Mouse (Mus musculus) MEL (cell line): Measurements from ENCODE around the gene Gpha2. TPM values are rescaled to one million over a fixed set of nuclear protein-coding genes. Genes with fewer than 3 reads are reported as not detected.

Experiments used
- DNase-seq: peaks from one replicate; pipeline ENCODE4 v3.0.0; 2011; ENCODE audit warnings: low read depth, low spot score
- H3K27ac ChIP-seq: 2 replicates; pipeline ENCODE4 v1.5.1; 2012; ENCODE audit warnings: low read depth, mild to moderate bottlenecking, control low read depth, low read length, moderate library complexity; ENCODE audit not compliant: control insufficient read depth
- H3K27me3 ChIP-seq, 2 experiments: fragments of 150-350 bp in 1 of 2; sonication (generic) in 1 of 2; 2 replicates each; pipeline ENCODE4 v1.6.1; 2012; ENCODE audit warnings: low read length in 2 of 2, mild to moderate bottlenecking in 2 of 2, improper control_type of control experiment in 1 of 2, moderate library complexity in 1 of 2; ENCODE audit not compliant: insufficient read depth in 2 of 2, control insufficient read depth in 1 of 2
- H3K36me3 ChIP-seq, 2 experiments: 2 replicates each; pipeline ENCODE4 v1.6.1; 2012 to 2014; ENCODE audit warnings: low read length in 2 of 2, improper control_type of control experiment in 1 of 2, inconsistent platforms in 1 of 2, mild to moderate bottlenecking in 1 of 2; ENCODE audit not compliant: insufficient read depth in 2 of 2, control insufficient read depth in 1 of 2
- H3K4me1 ChIP-seq, 2 experiments: fragments of 150-350 bp in 1 of 2; sonication (generic) in 1 of 2; 2 replicates each; pipeline ENCODE4 v1.6.1; 2012; ENCODE audit warnings: low read length in 2 of 2, improper control_type of control experiment in 1 of 2, mild to moderate bottlenecking in 1 of 2; ENCODE audit not compliant: insufficient read depth in 2 of 2, control insufficient read depth in 1 of 2
- H3K4me3 ChIP-seq, 2 experiments: fragments of 150-350 bp in 1 of 2; sonication (generic) in 1 of 2; 2 replicates each; pipeline ENCODE4 v1.5.1; 2012; ENCODE audit warnings: low read depth in 2 of 2, low read length in 2 of 2, mild to moderate bottlenecking in 2 of 2, moderate library complexity in 2 of 2, control low read depth in 1 of 2, improper control_type of control experiment in 1 of 2; ENCODE audit not compliant: control insufficient read depth in 1 of 2, insufficient read depth in 1 of 2
- H3K79me2 ChIP-seq: 2 replicates; pipeline ENCODE4 v1.6.1; 2012; ENCODE audit warnings: mild to moderate bottlenecking, low read length, moderate library complexity; ENCODE audit not compliant: control insufficient read depth, poor library complexity, insufficient read depth
- H3K9ac ChIP-seq: 2 replicates; pipeline ENCODE4 v1.6.1; 2012; ENCODE audit warnings: low read depth, mild to moderate bottlenecking, control low read depth, low read length, moderate library complexity; ENCODE audit not compliant: control insufficient read depth, poor library complexity, severe bottlenecking
- H3K9me3 ChIP-seq: fragments of 150-350 bp; sonication (generic); replicated peaks from 2 replicates; pipeline ENCODE4 v1.6.1; 2012; ENCODE audit warnings: mild to moderate bottlenecking, low read length, improper control_type of control experiment, moderate library complexity; ENCODE audit not compliant: insufficient read depth
- BHLHE40 ChIP-seq: IDR thresholded peaks from 2 replicates; pipeline ENCODE4 v1.6.1; 2012; ENCODE audit warnings: low read depth, mild to moderate bottlenecking, inconsistent platforms, low read length, improper control_type of control experiment, borderline replicate concordance
- CHD1 ChIP-seq: IDR thresholded peaks from 2 replicates; pipeline ENCODE4 v1.6.1; 2012; ENCODE audit warnings: low read depth, mild to moderate bottlenecking, inconsistent platforms, low read length, improper control_type of control experiment
- CHD2 ChIP-seq: IDR thresholded peaks from 2 replicates; pipeline ENCODE4 v1.6.1; 2011; ENCODE audit warnings: low read length, improper control_type of control experiment
- CTCF ChIP-seq, 3 experiments: IDR thresholded peaks in 2 of 3; conservative IDR thresholded peaks in 1 of 3; 2 replicates each; pipeline ENCODE4 v1.5.1; 2011 to 2012; ENCODE audit warnings: low read length in 3 of 3, low read depth in 2 of 3, mild to moderate bottlenecking in 2 of 3, improper control_type of control experiment in 1 of 3, inconsistent platforms in 1 of 3, mixed read lengths in 1 of 3, moderate library complexity in 1 of 3; ENCODE audit not compliant: control insufficient read depth in 1 of 3, insufficient read depth in 1 of 3, poor library complexity in 1 of 3, severe bottlenecking in 1 of 3
- ELF1 ChIP-seq: IDR thresholded peaks from 2 replicates; pipeline ENCODE4 v1.6.1; 2014; ENCODE audit warnings: low read depth, mild to moderate bottlenecking, inconsistent platforms, low read length, improper control_type of control experiment, moderate library complexity
- EP300 ChIP-seq, 2 experiments: IDR thresholded peaks; 2 replicates each; pipeline ENCODE4 v1.6.1; 2011; ENCODE audit warnings: improper control_type of control experiment in 2 of 2, low read length in 2 of 2, low read depth in 1 of 2, mild to moderate bottlenecking in 1 of 2
- HCFC1 ChIP-seq: IDR thresholded peaks from 2 replicates; pipeline ENCODE4 v1.6.1; 2012; ENCODE audit warnings: low read depth, mild to moderate bottlenecking, inconsistent platforms, low read length, improper control_type of control experiment, moderate library complexity
- JUND ChIP-seq: IDR thresholded peaks from 2 replicates; pipeline ENCODE4 v1.6.1; 2011; ENCODE audit warnings: low read depth, mild to moderate bottlenecking, improper control_type of control experiment, low read length
- KAT2A ChIP-seq: conservative IDR thresholded peaks from 2 replicates; pipeline ENCODE4 v1.6.1; 2012; ENCODE audit warnings: low read depth, low read length, improper control_type of control experiment, inconsistent platforms
- MAZ ChIP-seq: IDR thresholded peaks from 2 replicates; pipeline ENCODE4 v1.6.1; 2012; ENCODE audit warnings: low read depth, mild to moderate bottlenecking, inconsistent platforms, low read length, improper control_type of control experiment
- MYB ChIP-seq: IDR thresholded peaks from 2 replicates; pipeline ENCODE4 v1.6.1; 2011; ENCODE audit warnings: mild to moderate bottlenecking, low read depth, low read length, improper control_type of control experiment
- MYC ChIP-seq: IDR thresholded peaks from 2 replicates; pipeline ENCODE4 v1.6.1; 2011; ENCODE audit warnings: low read depth, mild to moderate bottlenecking, low read length, improper control_type of control experiment, moderate library complexity
- NELFE ChIP-seq: IDR thresholded peaks from 2 replicates; pipeline ENCODE4 v1.6.1; 2011; ENCODE audit warnings: low read depth, low read length, improper control_type of control experiment
- NRF1 ChIP-seq: IDR thresholded peaks from 2 replicates; pipeline ENCODE4 v1.6.1; 2014; ENCODE audit warnings: low read depth, mild to moderate bottlenecking, inconsistent platforms, low read length, improper control_type of control experiment, moderate library complexity; ENCODE audit not compliant: poor library complexity, insufficient read depth, severe bottlenecking
- POLR2AphosphoS5 ChIP-seq: IDR thresholded peaks from 2 replicates; pipeline ENCODE4 v1.6.1; 2012; ENCODE audit warnings: low read depth, borderline replicate concordance, mild to moderate bottlenecking, inconsistent platforms, low read length, moderate library complexity, mixed read lengths
- RAD21 ChIP-seq: IDR thresholded peaks from 2 replicates; pipeline ENCODE4 v1.6.1; 2011; ENCODE audit warnings: mild to moderate bottlenecking, low read depth, low read length, improper control_type of control experiment
- RCOR1 ChIP-seq: IDR thresholded peaks from 2 replicates; pipeline ENCODE4 v1.6.1; 2012; ENCODE audit warnings: low read depth, mild to moderate bottlenecking, inconsistent platforms, low read length, improper control_type of control experiment
- SIN3A ChIP-seq: IDR thresholded peaks from 2 replicates; pipeline ENCODE4 v1.6.1; 2012; ENCODE audit warnings: low read length, improper control_type of control experiment, inconsistent platforms
- SMC3 ChIP-seq: IDR thresholded peaks from 2 replicates; pipeline ENCODE4 v1.6.1; 2011; ENCODE audit warnings: low read depth, low read length, improper control_type of control experiment
- TBP ChIP-seq: IDR thresholded peaks from 2 replicates; pipeline ENCODE4 v1.8.0; 2011; ENCODE audit warnings: low read depth, low read length, improper control_type of control experiment
- TCF12 ChIP-seq: IDR thresholded peaks from 2 replicates; pipeline ENCODE4 v1.6.1; 2014; ENCODE audit warnings: low read depth, mild to moderate bottlenecking, inconsistent platforms, low read length, improper control_type of control experiment, moderate library complexity
- UBTF ChIP-seq: IDR thresholded peaks from 2 replicates; pipeline ENCODE4 v1.6.1; 2012; ENCODE audit warnings: low read depth, mild to moderate bottlenecking, inconsistent platforms, low read length, improper control_type of control experiment, moderate library complexity, borderline replicate concordance; ENCODE audit not compliant: insufficient read depth
- USF1 ChIP-seq: IDR thresholded peaks from 2 replicates; pipeline ENCODE4 v1.6.1; 2014; ENCODE audit warnings: low read depth, mild to moderate bottlenecking, inconsistent platforms, low read length, improper control_type of control experiment, moderate library complexity
- USF2 ChIP-seq, 2 experiments: IDR thresholded peaks; 2 replicates each; pipeline ENCODE4 v1.6.1; 2011 to 2012; ENCODE audit warnings: improper control_type of control experiment in 2 of 2, low read length in 2 of 2, borderline replicate concordance in 1 of 2, inconsistent platforms in 1 of 2, low read depth in 1 of 2, mild to moderate bottlenecking in 1 of 2; ENCODE audit not compliant: insufficient read depth in 1 of 2
- ZC3H11A ChIP-seq: IDR thresholded peaks from 2 replicates; pipeline ENCODE4 v1.6.1; 2012; ENCODE audit warnings: low read depth, mild to moderate bottlenecking, inconsistent platforms, low read length, improper control_type of control experiment
- ZKSCAN1 ChIP-seq: IDR thresholded peaks from 2 replicates; pipeline ENCODE4 v1.6.1; 2012; ENCODE audit warnings: low read depth, mild to moderate bottlenecking, inconsistent platforms, low read length, improper control_type of control experiment, moderate library complexity
- ZMIZ1 ChIP-seq: IDR thresholded peaks from 2 replicates; pipeline ENCODE4 v1.6.1; 2012; ENCODE audit warnings: low read depth, mild to moderate bottlenecking, inconsistent platforms, low read length, improper control_type of control experiment, moderate library complexity
- ZNF384 ChIP-seq: IDR thresholded peaks from 2 replicates; pipeline ENCODE4 v1.6.1; 2012; ENCODE audit warnings: low read depth, mild to moderate bottlenecking, inconsistent platforms, low read length, improper control_type of control experiment
- polyA plus RNA-seq, 2 experiments: library from polyadenylated mRNA; stranded (reverse) in 1 of 2; unstranded in 1 of 2; fragments of >175 nt in 1 of 2; fragments of >200 nt in 1 of 2; gene quantifications; 2 replicates each; pipeline versions ENCODE4 v1.2.1 to v1.2.4; 2012; ENCODE audit warnings: low replicate concordance in 2 of 2, low read depth in 1 of 2; ENCODE audit not compliant: insufficient read length in 2 of 2, insufficient read depth in 1 of 2, missing spikeins in 1 of 2
- total RNA-seq: library from RNA; depleted of rRNA; stranded (reverse); fragments of 300-350 nt; gene quantifications from 2 replicates; pipeline ENCODE4 v1.2.3, GENCODE M21; 2012

The Gpha2 gene
- total and polyA plus RNA-seq, 3 experiments, result 0.19 TPM; not detected in 2

- TF ChIP-seq TBP (no peak), ZNF384 (no peak), CHD1 (no peak), TCF12 (no peak), SMC3 (no peak), POLR2AphosphoS5 (no peak), NRF1 (no peak), MYC (no peak), ZKSCAN1 (no peak), CHD2 (no peak), MAZ (no peak), UBTF (no peak), RCOR1 (no peak), EP300 (IDR thresholded peaks at IDR 0.05; ENCODE audit: low read depth in 1 of 2, low read length in 2 of 2) (no peak), ELF1 (no peak), USF1 (no peak)
- TF ChIP-seq, all 39 proteins: peak for 0
- Histone ChIP-seq H3K79me2 (peaks cover 3% of the 10 kb centered on the region; the same call in 1 of the 2 replicates), H3K36me3 (peaks cover 0 to under 1% of the 10 kb centered on the region in 2 experiments; a peak in 3 of 4 replicates), H3K27ac (no peak overlapping the region), H3K27me3 (no peaks in the 10 kb centered on the region), H3K9ac (no peak overlapping the region), H3K4me3 (no peak overlapping the region), H3K4me1 (peaks cover 0 to 4% of the 10 kb centered on the region in 2 experiments; a peak in 1 of 4 replicates), H3K9me3 (no peaks in the 10 kb centered on the region)
- no peak for DNase-seq
Observed at GRCm38 (mm10) chr19:6247526-6248300, 21.5 kb downstream of the Gpha2 start.

GRCm38 (mm10) chr19:6253021-6253420, 26.8 kb downstream of the Gpha2 start:
- no peaks in the 10 kb centered on the region for H3K27me3 ChIP-seq
- H3K4me3 ChIP-seq, result no peak overlapping the region
- no peaks in the 10 kb centered on the region for H3K36me3 ChIP-seq
- no peak overlapping the region for H3K9ac ChIP-seq
- TF ChIP-seq BHLHE40 (no peak), CTCF (IDR thresholded peaks at IDR 0.05 in 2 of 3, conservative IDR thresholded peaks at IDR 0.05 in 1 of 3; ENCODE audit: control insufficient read depth in 1 of 3, insufficient read depth in 1 of 3, low read depth in 2 of 3, low read length in 3 of 3, poor library complexity in 1 of 3, severe bottlenecking in 1 of 3) (no peak), USF2 (IDR thresholded peaks at IDR 0.05; ENCODE audit: borderline replicate concordance in 1 of 2, insufficient read depth in 1 of 2, low read depth in 1 of 2, low read length in 2 of 2) (no peak), UBTF (no peak), HCFC1 (no peak), JUND (no peak), KAT2A (no peak), RAD21 (no peak), SIN3A (no peak), NELFE (no peak), MYB (no peak), ZC3H11A (no peak), ZMIZ1 (no peak)
- no peaks in the 10 kb centered on the region for H3K9me3 ChIP-seq
- no peak overlapping the region for H3K27ac ChIP-seq
- DNase-seq, result no peak
- H3K79me2 ChIP-seq, result no peaks in the 10 kb centered on the region
- H3K4me1 ChIP-seq, result no peaks in the 10 kb centered on the region
